Mouse (Mus musculus): ENCODE results near the gene Aip. TPM values are rescaled to one million over a fixed set of nuclear protein-coding genes. Genes with fewer than 3 reads are reported as not detected.
A peak's percentile ranks its signal among the peaks of the same experiment; 100 is the strongest.
"Not testable (repeated sequence)": the region's sequence is repeated elsewhere in the genome, so short reads cannot be mapped to it uniquely, and the experiment has no call there.

Gene Aip
- total RNA-seq, 2 experiments from 2014 or later = 54.2 to 56.8 TPM

GRCm38 (mm10) chr19:4139446-4139845 lies 13.8 kb upstream of the Aip start, which contains the start of gene Gpr152:
TSS of gene Gpr152 (plus strand) at chr19:4139787.
- DNase-seq (ENCODE audit: low spot score) = no peak
- intact Hi-C loops (cut with DNase I) = no loop called here

GRCm38 (mm10) chr19:4137913-4138312 lies 12.3 kb upstream of the Aip start:
- no peak for DNase-seq (ENCODE audit: low spot score)
- intact Hi-C loops (cut with DNase I) = no loop called here

- DNase-seq (ENCODE audit: low spot score) = no peak
Observed at GRCm38 (mm10) chr19:4136463-4136862, 10.8 kb upstream of the Aip start.

GRCm38 (mm10) chr19:4135963-4136345 lies 10.3 kb upstream of the Aip start:
- intact Hi-C loops (cut with DNase I); DNase-seq (ENCODE audit: low spot score): not testable (repeated sequence)

More at GRCm38 (mm10) chr19:4136463-4136862, 10.8 kb upstream of the Aip start:
- intact Hi-C loops (cut with DNase I) = no loop called here

GRCm38 (mm10) chr19:4135229-4135962 lies 9.7 kb upstream of the Aip start:
- intact Hi-C loops (cut with DNase I); DNase-seq (ENCODE audit: low spot score): not testable (repeated sequence)

- intact Hi-C loops (cut with DNase I) = no loop called here
- DNase-seq (ENCODE audit: low spot score) = no peak
Observed at GRCm38 (mm10) chr19:4134354-4134753, 8.7 kb upstream of the Aip start.

GRCm38 (mm10) chr19:4131768-4132167 lies 6.1 kb upstream of the Aip start:
- intact Hi-C loops (cut with DNase I) = no loop called here
- DNase-seq (ENCODE audit: low spot score) = no peak

GRCm38 (mm10) chr19:4131075-4131474 lies 5.4 kb upstream of the Aip start:
- intact Hi-C loops (cut with DNase I) = no loop called here

GRCm38 (mm10) chr19:4130106-4130505 lies 4.4 kb upstream of the Aip start:
- DNase-seq (ENCODE audit: low spot score) = no peak
- intact Hi-C loops (cut with DNase I) = no loop called here

More at GRCm38 (mm10) chr19:4131075-4131474, 5.4 kb upstream of the Aip start:
- DNase-seq (ENCODE audit: low spot score) = no peak

GRCm38 (mm10) chr19:4129462-4129861 lies 3.8 kb upstream of the Aip start:
- DNase-seq (ENCODE audit: low spot score) = no peak

GRCm38 (mm10) chr19:4126759-4127495 lies 1.3 kb upstream of the Aip start:
- intact Hi-C loops (cut with DNase I) = loop anchor here (2.0 kb wide), 1 partner anchor 36 kb away; the partner anchor contains the start of gene Rps6kb2

More at GRCm38 (mm10) chr19:4129462-4129861, 3.8 kb upstream of the Aip start:
- intact Hi-C loops (cut with DNase I) = no loop called here

GRCm38 (mm10) chr19:4125268-4125667 lies 390 bp downstream of the Aip start:
- intact Hi-C loops (cut with DNase I); DNase-seq (ENCODE audit: low spot score): not testable (repeated sequence)

More at GRCm38 (mm10) chr19:4126759-4127495, 1.3 kb upstream of the Aip start:
- no peak for DNase-seq (ENCODE audit: low spot score)

- DNase-seq (ENCODE audit: low spot score) = no peak
- intact Hi-C loops (cut with DNase I) = loop anchor here (5.0 kb wide), 1 partner anchor 103 kb away; no protein-coding TSS in a partner anchor
Observed at GRCm38 (mm10) chr19:4124432-4124831, 1.2 kb downstream of the Aip start.

- DNase-seq (ENCODE audit: low spot score) = no peak
- intact Hi-C loops (cut with DNase I) = loop anchor here (5.0 kb wide), 1 partner anchor 105 kb away; no protein-coding TSS in a partner anchor
Observed at GRCm38 (mm10) chr19:4122411-4123370, 3.0 kb downstream of the Aip start.

GRCm38 (mm10) chr19:4121896-4122295 lies 3.8 kb downstream of the Aip start:
- DNase-seq (ENCODE audit: low spot score) = not testable (repeated sequence)
- intact Hi-C loops (cut with DNase I) = loop anchor here (5.0 kb wide), 1 partner anchor 105 kb away; no protein-coding TSS in a partner anchor

- peak; percentile 94 for DNase-seq (ENCODE audit: low spot score)
- intact Hi-C loops (cut with DNase I) = loop anchor here (5.0 kb wide), 1 partner anchor 106 kb away; no protein-coding TSS in a partner anchor
Observed at GRCm38 (mm10) chr19:4121097-4121805, 4.4 kb downstream of the Aip start.

- intact Hi-C loops (cut with DNase I) = loop anchor here (5.0 kb wide), 1 partner anchor 107 kb away; no protein-coding TSS in a partner anchor
- DNase-seq (ENCODE audit: low spot score) = no peak
Observed at GRCm38 (mm10) chr19:4120496-4120895, 5.2 kb downstream of the Aip start.

GRCm38 (mm10) chr19:4119716-4120487 lies 5.8 kb downstream of the Aip start:
- no peak for DNase-seq (ENCODE audit: low spot score)
- intact Hi-C loops (cut with DNase I) = loop anchor here (2.0 to 5.0 kb wide), 2 partner anchors 19 to 107 kb away; no protein-coding TSS in a partner anchor
